Mouse (Mus musculus): ENCODE results near the gene Kank1.

GRCm38 (mm10) chr19:25361956-25362355, 125.2 kb downstream of the Kank1 start:
- TF ChIP-seq CTCF (IDR thresholded peaks at IDR 0.05; ENCODE audit: low read depth) (no peak), EP300 (IDR thresholded peaks at IDR 0.05; ENCODE audit: low read depth) (no peak)

Measured in heart, postnatal 0 days (tissue).